Mouse (Mus musculus): ENCODE results near the gene Itpkc. TPM values are rescaled to one million over a fixed set of nuclear protein-coding genes. Genes with fewer than 3 reads are reported as not detected.

Itpkc gene
- polyA plus RNA-seq, 1 experiment from 2014 or later, result 8.6 TPM

DNA sequence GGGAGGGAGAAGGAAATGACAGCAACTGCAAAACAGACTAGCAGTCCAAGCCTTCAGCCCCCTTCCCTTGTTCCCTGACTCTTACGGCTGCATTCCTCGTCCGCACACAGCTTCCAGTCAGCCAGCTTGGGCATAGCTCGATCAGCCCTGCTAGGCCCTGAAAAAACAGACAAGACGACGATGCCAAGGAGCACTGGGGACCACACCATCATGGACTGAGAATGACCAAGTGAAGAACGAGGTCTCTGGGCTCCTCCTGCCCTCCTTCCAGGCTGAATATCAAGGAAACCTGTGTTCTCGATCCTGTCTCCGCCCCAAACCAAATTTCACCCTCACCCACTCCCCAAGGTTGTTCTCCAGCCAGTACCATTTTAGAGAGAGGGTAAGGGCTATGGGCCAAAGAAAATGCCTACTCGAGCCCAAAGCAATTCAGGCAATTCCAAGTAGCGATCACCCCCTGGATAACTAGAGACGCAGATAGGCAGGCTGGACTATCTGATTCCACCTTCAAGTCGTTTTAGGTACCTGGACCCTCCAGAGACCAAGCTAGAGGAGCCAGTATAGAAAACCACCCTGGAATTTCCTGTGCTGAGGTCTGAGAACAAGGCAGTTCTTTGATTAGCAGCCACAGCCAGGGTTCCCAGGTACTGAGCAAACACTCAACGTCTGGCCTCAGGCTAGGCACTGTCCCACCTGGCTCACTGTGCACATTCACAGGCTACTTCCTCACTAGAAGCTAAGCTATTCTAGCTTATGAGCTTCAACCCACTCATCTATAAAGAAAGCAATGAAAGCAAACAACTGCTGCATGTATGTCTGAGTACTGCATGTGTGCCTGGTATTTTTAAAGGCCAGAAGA lies 47.4 kb downstream of the Itpkc start, which contains the start of the genes Gm21983 and Mia:
Gene Gm21983, minus strand, starts transcription at position 250 of the 859 bp plus-strand sequence.
Gene Mia, minus strand, starts transcription at position 321 of the 859 bp plus-strand sequence.
- no peak within 1 kb of the TSS for H3K4me2 ChIP-seq (replicated peaks; ENCODE audit: low read depth)
- ATAC-seq, result no peak
- no peaks in the 10 kb centered on the region for H3K9me3 ChIP-seq (ENCODE audit: control insufficient read depth)
- no peak within 1 kb of the TSS for H3K27ac ChIP-seq (ENCODE audit: low read depth, low read length)
- H3K36me3 ChIP-seq (ENCODE audit: control insufficient read depth, insufficient read depth), result peaks cover 11% of the 10 kb centered on the region
- no peaks in the 10 kb centered on the region for H3K27me3 ChIP-seq (replicated peaks; ENCODE audit: control insufficient read depth, insufficient read depth, low read length)
- H3K4me3 ChIP-seq (ENCODE audit: low read depth, low read length), result no peak within 1 kb of the TSS
- WGBS, result 69% methylated on average over 14 of the region's 14 CpGs
- no peak within 1 kb of the TSS for H3K9ac ChIP-seq (ENCODE audit: low read depth, low read length)
- no peaks in the 10 kb centered on the region for H3K4me1 ChIP-seq (replicated peaks; ENCODE audit: control insufficient read depth, insufficient read depth, low read length)
- TF ChIP-seq CTCF (IDR thresholded peaks at IDR 0.05; ENCODE audit: low read depth), result no peak

DNA sequence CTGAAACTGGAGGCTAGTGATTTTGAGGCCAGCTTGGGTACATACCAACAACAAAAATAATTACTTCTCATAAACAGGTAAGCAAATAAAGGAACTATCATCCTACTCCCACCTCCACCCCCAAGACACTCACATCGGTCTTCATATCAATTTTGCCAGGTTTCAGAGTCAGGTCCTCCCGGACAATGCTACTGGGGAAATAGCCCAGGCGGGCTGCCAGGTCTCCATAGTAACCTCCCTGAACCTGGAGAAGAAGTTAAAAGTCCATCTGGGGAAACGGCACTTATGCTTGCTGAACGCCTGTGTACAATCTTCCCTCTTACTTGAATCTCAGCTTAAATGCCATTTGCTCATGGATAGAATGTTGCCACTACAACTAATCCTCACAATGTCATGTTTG lies 48.4 kb downstream of the Itpkc start:
- H3K27ac ChIP-seq (ENCODE audit: low read depth, low read length), result no peak overlapping the region
- no peak overlapping the region for H3K9ac ChIP-seq (ENCODE audit: low read depth, low read length)
- H3K4me1 ChIP-seq (replicated peaks; ENCODE audit: control insufficient read depth, insufficient read depth, low read length), result no peaks in the 10 kb centered on the region
- WGBS, result 27% methylated on average over 5 of the region's 5 CpGs
- no peak overlapping the region for H3K4me2 ChIP-seq (replicated peaks; ENCODE audit: low read depth)
- no peaks in the 10 kb centered on the region for H3K9me3 ChIP-seq (ENCODE audit: control insufficient read depth)
- H3K27me3 ChIP-seq (replicated peaks; ENCODE audit: control insufficient read depth, insufficient read depth, low read length), result no peaks in the 10 kb centered on the region
- no peak for ATAC-seq
- TF ChIP-seq CTCF (IDR thresholded peaks at IDR 0.05; ENCODE audit: low read depth), result no peak
- H3K36me3 ChIP-seq (ENCODE audit: control insufficient read depth, insufficient read depth), result peaks cover 4% of the 10 kb centered on the region; the same call in 1 of the 2 replicates
- no peak overlapping the region for H3K4me3 ChIP-seq (ENCODE audit: low read depth, low read length)

DNA sequence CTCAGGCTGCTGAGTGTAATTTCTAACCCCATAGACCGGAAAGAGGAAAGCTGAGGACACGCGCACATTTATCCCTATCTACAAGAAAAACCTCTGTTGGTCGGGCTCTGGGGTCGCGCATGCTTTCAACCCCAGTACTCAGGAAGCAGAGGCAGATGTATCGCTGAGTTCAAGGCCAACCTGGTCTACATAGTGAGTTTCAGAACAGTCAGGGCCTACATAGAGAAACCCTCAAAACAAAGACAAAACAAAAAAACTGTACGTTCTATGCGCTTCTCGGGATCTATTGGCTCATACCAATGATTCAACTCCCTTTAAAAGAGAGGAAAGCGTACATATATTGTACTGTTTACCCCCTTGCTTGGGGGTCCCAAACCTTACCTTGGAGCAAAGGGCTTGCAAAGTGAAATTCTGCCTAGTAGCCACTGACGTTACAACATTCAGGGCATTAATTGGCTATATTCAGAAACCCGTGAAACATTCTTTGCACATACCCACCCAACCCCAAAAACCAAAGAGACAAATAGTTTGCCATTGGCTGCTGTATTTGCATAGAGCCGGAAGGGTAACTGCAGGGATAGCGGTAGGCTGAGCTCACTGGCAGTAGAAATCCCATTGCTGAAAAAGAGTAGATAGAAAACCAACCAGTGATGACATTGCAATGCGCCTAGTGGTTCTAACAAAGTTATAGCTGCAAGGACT lies 49.1 kb downstream of the Itpkc start:
- no peak for ATAC-seq
- Histone ChIP-seq H3K4me2 (replicated peaks; ENCODE audit: low read depth) (peak overlapping the region; percentile 66), H3K4me1 (replicated peaks; ENCODE audit: control insufficient read depth, insufficient read depth, low read length) (no peaks in the 10 kb centered on the region), H3K9me3 (ENCODE audit: control insufficient read depth) (no peaks in the 10 kb centered on the region), H3K27ac (ENCODE audit: low read depth, low read length) (no peak overlapping the region), H3K36me3 (ENCODE audit: control insufficient read depth, insufficient read depth) (peaks cover 10% of the 10 kb centered on the region; the same call in 1 of the 2 replicates), H3K27me3 (replicated peaks; ENCODE audit: control insufficient read depth, insufficient read depth, low read length) (no peaks in the 10 kb centered on the region), H3K4me3 (ENCODE audit: low read depth, low read length) (peak overlapping the region; percentile 81), H3K9ac (ENCODE audit: low read depth, low read length) (no peak overlapping the region; the same call in 1 of the 2 replicates)
- WGBS, result 44% methylated on average over 16 of the region's 16 CpGs
- no peak for TF ChIP-seq CTCF (IDR thresholded peaks at IDR 0.05; ENCODE audit: low read depth)

DNA sequence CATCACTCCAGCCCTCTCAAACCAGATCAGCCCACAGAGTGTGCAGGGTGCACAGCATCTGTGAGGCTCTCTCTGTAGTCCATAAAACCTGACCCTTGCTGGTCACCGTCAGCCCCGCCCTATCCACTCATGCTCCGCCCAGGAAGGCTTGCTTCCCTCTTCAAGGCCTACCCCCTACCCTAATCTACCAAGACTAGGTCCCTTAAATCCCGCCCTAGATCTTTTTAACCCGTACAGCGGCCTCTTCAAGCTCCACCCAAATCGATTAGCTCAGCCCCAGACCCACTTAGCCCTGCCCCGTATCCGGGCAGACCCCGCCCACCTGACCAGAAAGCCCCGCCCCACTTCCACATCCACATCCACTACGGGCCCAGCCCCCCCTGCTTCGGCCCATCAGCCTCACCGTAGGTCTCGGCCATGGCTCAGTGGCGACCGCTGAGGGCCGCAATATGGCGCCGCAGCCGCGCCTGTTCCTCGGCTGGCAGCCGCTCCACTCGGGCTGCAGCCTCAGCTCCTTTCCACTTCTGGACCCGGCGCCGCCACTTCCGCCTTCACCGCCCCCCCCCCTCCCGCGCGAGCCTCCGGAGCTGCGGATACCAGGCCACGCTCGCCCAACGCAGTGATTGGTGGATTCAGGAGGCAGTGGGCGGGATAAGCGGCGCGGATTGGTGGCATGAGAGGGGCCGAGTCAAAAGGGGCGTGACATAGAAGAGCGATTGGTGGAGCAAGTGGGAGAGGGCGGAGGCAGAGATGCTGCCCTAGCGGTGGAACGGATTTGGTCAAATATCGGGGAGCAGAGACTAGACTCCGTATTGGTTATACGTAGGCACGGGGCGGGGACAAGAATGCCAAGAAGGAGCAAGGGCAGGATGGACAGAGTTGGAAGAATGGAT lies 49.9 kb downstream of the Itpkc start, which contains the start of gene Rab4b:
Gene Rab4b, minus strand, starts transcription at position 573 of the 893 bp plus-strand sequence.
- no peaks in the 10 kb centered on the region for H3K9me3 ChIP-seq (ENCODE audit: control insufficient read depth)
- no peaks in the 10 kb centered on the region for H3K4me1 ChIP-seq (replicated peaks; ENCODE audit: control insufficient read depth, insufficient read depth, low read length)
- peak; percentile 80 for TF ChIP-seq CTCF (IDR thresholded peaks at IDR 0.05; ENCODE audit: low read depth)
- H3K27me3 ChIP-seq (replicated peaks; ENCODE audit: control insufficient read depth, insufficient read depth, low read length), result no peaks in the 10 kb centered on the region
- H3K4me3 ChIP-seq (ENCODE audit: low read depth, low read length), result peak within 1 kb of the TSS; percentile 81
- peak; percentile 98 for ATAC-seq
- H3K36me3 ChIP-seq (ENCODE audit: control insufficient read depth, insufficient read depth), result peaks cover 17% of the 10 kb centered on the region; the same call in 1 of the 2 replicates
- WGBS, result under 1% methylated on average over 53 of the region's 53 CpGs
- peak within 1 kb of the TSS; percentile 66 for H3K4me2 ChIP-seq (replicated peaks; ENCODE audit: low read depth)
- H3K9ac ChIP-seq (ENCODE audit: low read depth, low read length), result peak within 1 kb of the TSS; percentile 65
- H3K27ac ChIP-seq (ENCODE audit: low read depth, low read length), result peak within 1 kb of the TSS; percentile 95

DNA sequence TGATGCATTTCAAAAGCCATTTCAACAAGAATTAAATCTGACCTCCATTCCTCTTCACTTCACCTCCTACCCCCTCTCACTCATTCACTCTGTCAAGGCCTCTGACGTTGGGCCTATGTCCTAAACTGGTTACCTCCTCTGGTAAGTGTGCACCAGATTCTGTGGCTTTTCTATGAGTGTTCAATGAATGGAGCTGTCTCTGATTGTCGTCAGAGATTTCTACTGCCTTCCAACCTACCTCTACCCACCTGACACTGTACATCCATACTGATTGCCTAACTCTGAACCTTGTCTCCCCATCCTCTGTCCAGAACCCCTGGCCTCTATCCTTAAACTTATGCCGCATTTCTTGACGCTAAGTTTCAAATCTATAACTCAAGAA lies 50.5 kb downstream of the Itpkc start:
- TF ChIP-seq CTCF (IDR thresholded peaks at IDR 0.05; ENCODE audit: low read depth), result no peak
- peak; percentile 3 for ATAC-seq
- WGBS, result 20% methylated on average over 4 of the region's 4 CpGs
- no peaks in the 10 kb centered on the region for H3K9me3 ChIP-seq (ENCODE audit: control insufficient read depth)
- peak overlapping the region; percentile 81 for H3K4me3 ChIP-seq (ENCODE audit: low read depth, low read length)
- peak overlapping the region; percentile 65; the same call in 1 of the 2 replicates for H3K9ac ChIP-seq (ENCODE audit: low read depth, low read length)
- H3K27me3 ChIP-seq (replicated peaks; ENCODE audit: control insufficient read depth, insufficient read depth, low read length), result no peaks in the 10 kb centered on the region
- H3K4me2 ChIP-seq (replicated peaks; ENCODE audit: low read depth), result peak overlapping the region; percentile 66
- peaks cover 22% of the 10 kb centered on the region for H3K36me3 ChIP-seq (ENCODE audit: control insufficient read depth, insufficient read depth)
- H3K4me1 ChIP-seq (replicated peaks; ENCODE audit: control insufficient read depth, insufficient read depth, low read length), result no peaks in the 10 kb centered on the region
- H3K27ac ChIP-seq (ENCODE audit: low read depth, low read length), result peak overlapping the region; percentile 95; the same call in 1 of the 2 replicates
